Mouse (Mus musculus): Measurements from ENCODE around the gene Arhgap4. TPM values are rescaled to one million over a fixed set of nuclear protein-coding genes. Genes with fewer than 3 reads are reported as not detected.

Arhgap4 gene
- polyA plus RNA-seq, 1 experiment from 2014 or later: 2.1 TPM

DNA sequence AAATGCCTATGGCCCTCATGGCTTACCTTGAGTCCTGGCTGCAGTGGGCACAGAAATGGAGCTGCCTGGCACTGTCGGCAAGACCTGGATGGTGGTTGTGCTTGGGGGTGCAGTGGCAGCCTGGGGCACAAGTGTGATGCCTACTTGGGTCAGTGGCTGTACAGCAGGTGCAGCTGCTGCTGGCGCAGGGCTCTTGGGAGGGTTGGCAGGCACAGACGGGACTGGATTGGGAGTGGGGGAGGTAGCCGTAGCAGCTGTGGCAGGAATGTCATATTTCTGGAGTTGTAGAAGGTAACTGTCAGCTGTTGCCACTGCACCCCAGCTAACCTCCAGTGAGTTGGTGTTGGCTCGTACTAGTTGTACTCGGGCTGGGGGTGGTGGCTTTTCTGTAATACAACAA lies 33.3 kb upstream of the Arhgap4 start:
- H3K27ac ChIP-seq (ENCODE audit: low read depth, low read length): no peak overlapping the region
- ATAC-seq (ENCODE audit: low FRiP score) (no peak), DNase-seq (ENCODE audit: low spot score, missing footprints) (no peak)
- 96% methylated on average over 6 of the region's 6 CpGs for WGBS
- H3K4me1 ChIP-seq (ENCODE audit: control insufficient read depth, insufficient read depth, low read length): no peaks in the 10 kb centered on the region
- no peaks in the 10 kb centered on the region for H3K27me3 ChIP-seq (ENCODE audit: control insufficient read depth, insufficient read depth, low read length)
- no peak overlapping the region for H3K4me3 ChIP-seq (ENCODE audit: low read depth, low read length)
- H3K9ac ChIP-seq (ENCODE audit: low read length): no peak overlapping the region
- no peaks in the 10 kb centered on the region for H3K9me3 ChIP-seq (ENCODE audit: control insufficient read depth, low read length)
- H3K4me2 ChIP-seq: no peak overlapping the region
- H3K36me3 ChIP-seq (ENCODE audit: control insufficient read depth, insufficient read depth, low read length): peaks cover 13% of the 10 kb centered on the region

DNA sequence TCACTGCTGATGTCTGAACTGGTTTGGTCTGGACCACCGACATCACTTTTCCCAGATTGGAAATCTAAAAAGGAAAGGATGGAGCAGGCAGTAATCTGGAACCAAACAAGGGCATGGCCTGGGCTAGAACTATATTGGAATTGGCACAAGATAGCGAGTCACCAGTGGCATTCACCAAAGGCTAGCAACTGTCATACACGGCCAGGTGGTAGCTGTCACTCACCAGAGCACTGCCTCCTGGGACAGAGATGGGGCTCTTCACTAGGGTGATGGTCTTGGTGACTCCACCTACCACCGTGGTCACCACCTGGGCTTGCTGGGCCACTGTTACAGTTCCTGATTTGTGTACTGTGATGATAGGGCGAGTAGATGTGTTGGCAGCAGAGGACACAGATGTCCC lies 30.9 kb upstream of the Arhgap4 start:
- Histone ChIP-seq H3K4me2 (no peak overlapping the region), H3K4me3 (ENCODE audit: low read depth, low read length) (no peak overlapping the region), H3K36me3 (ENCODE audit: control insufficient read depth, insufficient read depth, low read length) (peaks cover 20% of the 10 kb centered on the region), H3K27me3 (ENCODE audit: control insufficient read depth, insufficient read depth, low read length) (no peaks in the 10 kb centered on the region), H3K4me1 (ENCODE audit: control insufficient read depth, insufficient read depth, low read length) (no peaks in the 10 kb centered on the region), H3K9me3 (ENCODE audit: control insufficient read depth, low read length) (no peaks in the 10 kb centered on the region), H3K9ac (ENCODE audit: low read length) (no peak overlapping the region), H3K27ac (ENCODE audit: low read depth, low read length) (no peak overlapping the region)
- DNase-seq (ENCODE audit: low spot score, missing footprints) (no peak), ATAC-seq (ENCODE audit: low FRiP score) (no peak)
- 88% methylated on average over 5 of the region's 5 CpGs for WGBS

DNA sequence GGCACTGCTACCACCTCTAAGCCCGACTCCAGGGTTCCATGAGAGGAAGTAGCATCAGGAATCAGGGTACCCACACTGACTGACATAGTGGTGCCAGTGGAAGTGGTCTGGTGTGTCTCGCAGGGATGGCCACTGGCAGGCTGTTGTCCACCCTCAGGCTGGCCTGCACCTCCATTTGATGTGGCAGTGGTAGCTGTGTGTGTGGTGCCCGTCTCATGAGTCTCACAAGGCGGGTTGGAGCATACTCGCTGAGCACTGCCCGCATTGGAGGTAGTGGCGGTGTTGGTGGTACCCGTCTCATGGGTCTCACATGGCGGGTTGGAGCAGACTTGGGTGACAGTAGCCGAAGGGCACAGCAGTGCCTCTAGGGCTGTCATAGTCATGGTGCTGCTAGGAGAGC lies 27.7 kb upstream of the Arhgap4 start:
- H3K27me3 ChIP-seq (ENCODE audit: control insufficient read depth, insufficient read depth, low read length): no peaks in the 10 kb centered on the region
- no peak overlapping the region for H3K4me2 ChIP-seq
- H3K27ac ChIP-seq (ENCODE audit: low read depth, low read length): no peak overlapping the region
- no peak overlapping the region for H3K9ac ChIP-seq (ENCODE audit: low read length)
- ATAC-seq (ENCODE audit: low FRiP score) (no peak), DNase-seq (ENCODE audit: low spot score, missing footprints) (no peak)
- H3K4me3 ChIP-seq (ENCODE audit: low read depth, low read length): no peak overlapping the region
- no peaks in the 10 kb centered on the region for H3K4me1 ChIP-seq (ENCODE audit: control insufficient read depth, insufficient read depth, low read length)
- H3K9me3 ChIP-seq (ENCODE audit: control insufficient read depth, low read length): no peaks in the 10 kb centered on the region
- 89% methylated on average over 10 of the region's 10 CpGs for WGBS
- H3K36me3 ChIP-seq (ENCODE audit: control insufficient read depth, insufficient read depth, low read length): peaks cover 26% of the 10 kb centered on the region

DNA sequence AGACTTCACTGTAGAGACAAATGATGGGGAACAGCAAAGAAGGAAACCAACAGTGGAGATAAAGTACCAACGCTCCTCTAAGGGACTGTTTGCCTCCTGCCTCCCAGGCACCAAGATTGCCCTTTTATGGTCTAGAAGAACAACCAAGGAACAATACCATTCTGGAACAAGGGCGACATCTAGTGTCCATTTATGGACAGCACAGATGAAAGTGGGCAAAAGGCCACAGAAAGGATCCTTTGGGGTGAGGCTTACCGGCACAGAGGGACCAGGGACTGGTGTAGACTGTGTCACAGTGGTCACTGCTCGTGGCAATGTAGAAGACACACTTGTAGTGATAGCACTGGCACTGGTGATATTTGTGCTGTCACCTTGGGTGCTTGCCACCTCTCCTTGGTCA lies 27.0 kb upstream of the Arhgap4 start:
- Histone ChIP-seq H3K9me3 (ENCODE audit: control insufficient read depth, low read length) (no peaks in the 10 kb centered on the region), H3K36me3 (ENCODE audit: control insufficient read depth, insufficient read depth, low read length) (peaks cover 26% of the 10 kb centered on the region), H3K9ac (ENCODE audit: low read length) (no peak overlapping the region), H3K4me1 (ENCODE audit: control insufficient read depth, insufficient read depth, low read length) (no peaks in the 10 kb centered on the region), H3K4me3 (ENCODE audit: low read depth, low read length) (no peak overlapping the region), H3K27ac (ENCODE audit: low read depth, low read length) (no peak overlapping the region), H3K4me2 (no peak overlapping the region), H3K27me3 (ENCODE audit: control insufficient read depth, insufficient read depth, low read length) (no peaks in the 10 kb centered on the region)
- peak; percentile 95 for DNase-seq (ENCODE audit: low spot score, missing footprints)
- peak; percentile 56 for ATAC-seq (ENCODE audit: low FRiP score)
- whole genome bisulfite sequencing: 33% methylated on average over 4 of the region's 4 CpGs

DNA sequence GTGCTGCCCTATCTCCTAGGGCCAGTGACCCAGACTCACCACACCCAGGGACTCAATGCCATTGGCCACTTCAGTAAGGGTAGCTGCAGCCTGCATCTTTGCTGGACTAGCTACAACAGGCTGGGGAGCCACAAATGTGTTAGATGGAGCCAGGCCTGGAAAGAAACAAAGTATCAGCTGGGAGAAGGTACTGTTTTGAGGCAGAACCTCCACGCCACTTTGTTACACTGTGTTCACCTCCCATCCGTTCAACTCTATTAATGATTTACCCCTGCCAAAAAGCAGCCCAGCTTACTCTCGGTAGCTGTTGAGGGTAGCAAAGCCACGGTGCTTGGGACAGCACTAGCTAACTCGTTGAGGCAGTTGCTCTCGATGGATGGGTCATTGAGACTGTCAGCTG lies 25.2 kb upstream of the Arhgap4 start:
- no peak overlapping the region for H3K4me3 ChIP-seq (ENCODE audit: low read depth, low read length)
- no peak for DNase-seq (ENCODE audit: low spot score, missing footprints)

DNA sequence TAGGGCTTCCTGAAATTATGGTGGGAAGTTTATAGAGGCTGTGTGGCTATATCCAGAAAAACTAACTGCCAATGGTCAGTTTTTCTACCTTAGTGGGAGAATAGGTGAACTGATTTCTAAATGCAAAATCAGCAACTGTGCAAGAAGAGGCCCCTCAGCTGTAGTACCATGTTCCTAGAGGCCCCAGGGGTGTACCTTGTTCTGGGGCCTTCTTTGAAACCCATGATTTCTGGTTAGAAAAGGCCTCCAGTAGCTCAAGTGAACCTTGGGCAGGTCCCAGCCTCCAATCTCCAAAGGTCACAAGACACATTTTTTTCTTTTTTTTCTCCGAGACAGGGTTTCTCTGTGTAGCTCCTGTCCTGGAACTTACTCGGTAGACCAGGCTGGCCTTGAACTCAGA lies 20.6 kb upstream of the Arhgap4 start:
- Histone ChIP-seq H3K9ac (ENCODE audit: low read length) (no peak overlapping the region), H3K4me1 (ENCODE audit: control insufficient read depth, insufficient read depth, low read length) (no peaks in the 10 kb centered on the region), H3K36me3 (ENCODE audit: control insufficient read depth, insufficient read depth, low read length) (peaks cover 8% of the 10 kb centered on the region), H3K4me2 (no peak overlapping the region), H3K9me3 (ENCODE audit: control insufficient read depth, low read length) (no peaks in the 10 kb centered on the region), H3K4me3 (ENCODE audit: low read depth, low read length) (no peak overlapping the region), H3K27ac (ENCODE audit: low read depth, low read length) (no peak overlapping the region), H3K27me3 (ENCODE audit: control insufficient read depth, insufficient read depth, low read length) (no peaks in the 10 kb centered on the region)
- ATAC-seq (ENCODE audit: low FRiP score) (no peak), DNase-seq (ENCODE audit: low spot score, missing footprints) (no peak)
- 92% methylated on average over 2 of the region's 2 CpGs for WGBS

More for the DNA sequence above, 25.2 kb upstream of the Arhgap4 start:
- Histone ChIP-seq H3K27ac (ENCODE audit: low read depth, low read length) (no peak overlapping the region), H3K9me3 (ENCODE audit: control insufficient read depth, low read length) (no peaks in the 10 kb centered on the region), H3K27me3 (ENCODE audit: control insufficient read depth, insufficient read depth, low read length) (no peaks in the 10 kb centered on the region), H3K36me3 (ENCODE audit: control insufficient read depth, insufficient read depth, low read length) (peaks cover 20% of the 10 kb centered on the region), H3K4me2 (no peak overlapping the region), H3K9ac (ENCODE audit: low read length) (no peak overlapping the region), H3K4me1 (ENCODE audit: control insufficient read depth, insufficient read depth, low read length) (no peaks in the 10 kb centered on the region)
- 88% methylated on average over 6 of the region's 6 CpGs for WGBS
- ATAC-seq (ENCODE audit: low FRiP score): no peak

DNA sequence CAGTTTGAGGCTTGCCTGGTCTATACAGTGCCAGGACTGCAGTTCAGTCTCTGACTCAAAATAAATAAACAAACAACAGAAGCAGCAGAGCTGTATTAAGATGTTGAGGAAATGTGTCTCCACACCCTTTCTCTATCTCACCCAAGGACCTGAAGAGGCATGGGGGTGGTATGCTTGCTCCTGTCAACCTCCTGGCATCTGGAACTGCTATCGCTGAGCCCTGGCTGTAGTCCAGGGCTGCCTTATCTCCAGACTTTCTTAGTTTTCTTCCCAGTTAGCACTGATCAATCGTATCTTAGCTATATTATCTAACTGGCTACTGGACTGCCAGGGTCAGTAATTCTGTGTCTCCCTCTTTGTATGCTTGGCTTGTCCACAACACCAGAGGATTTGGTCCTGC lies 20.2 kb upstream of the Arhgap4 start:
- Histone ChIP-seq H3K27ac (ENCODE audit: low read depth, low read length) (no peak overlapping the region), H3K4me3 (ENCODE audit: low read depth, low read length) (no peak overlapping the region), H3K4me1 (ENCODE audit: control insufficient read depth, insufficient read depth, low read length) (no peaks in the 10 kb centered on the region), H3K4me2 (no peak overlapping the region), H3K27me3 (ENCODE audit: control insufficient read depth, insufficient read depth, low read length) (no peaks in the 10 kb centered on the region), H3K9me3 (ENCODE audit: control insufficient read depth, low read length) (no peaks in the 10 kb centered on the region), H3K36me3 (ENCODE audit: control insufficient read depth, insufficient read depth, low read length) (peaks cover 8% of the 10 kb centered on the region), H3K9ac (ENCODE audit: low read length) (no peak overlapping the region)
- WGBS: 83% methylated on average over 2 of the region's 2 CpGs
- DNase-seq (ENCODE audit: low spot score, missing footprints): no peak
- no peak for ATAC-seq (ENCODE audit: low FRiP score)

DNA sequence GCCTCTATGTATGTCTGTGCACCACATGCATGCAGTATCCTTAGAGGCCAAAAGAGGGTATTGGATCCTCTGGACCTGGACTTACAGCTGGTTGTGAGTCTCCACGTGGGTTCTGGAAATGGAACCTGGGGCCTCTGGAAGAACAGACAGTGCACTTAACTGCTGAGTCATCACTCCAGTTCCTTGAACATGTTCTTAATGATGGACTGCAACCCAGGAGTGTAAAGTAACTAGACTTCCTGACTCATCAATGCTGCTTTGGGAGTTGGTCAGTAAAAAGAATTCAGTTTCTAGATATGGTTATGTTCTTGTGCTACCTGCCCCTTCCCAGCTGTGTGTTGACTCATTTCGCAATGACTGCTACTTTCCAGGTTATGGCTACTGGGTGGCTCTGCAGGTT lies 10.2 kb upstream of the Arhgap4 start:
- Histone ChIP-seq H3K36me3 (ENCODE audit: control insufficient read depth, insufficient read depth, low read length) (no peaks in the 10 kb centered on the region), H3K27ac (ENCODE audit: low read depth, low read length) (no peak overlapping the region), H3K27me3 (ENCODE audit: control insufficient read depth, insufficient read depth, low read length) (no peaks in the 10 kb centered on the region), H3K4me1 (ENCODE audit: control insufficient read depth, insufficient read depth, low read length) (no peaks in the 10 kb centered on the region), H3K4me2 (no peak overlapping the region), H3K4me3 (ENCODE audit: low read depth, low read length) (no peak overlapping the region), H3K9me3 (ENCODE audit: control insufficient read depth, low read length) (no peaks in the 10 kb centered on the region), H3K9ac (ENCODE audit: low read length) (no peak overlapping the region)
- no peak for ATAC-seq (ENCODE audit: low FRiP score)
- 81% methylated on average over 2 of the region's 2 CpGs for WGBS
- no peak for DNase-seq (ENCODE audit: low spot score, missing footprints)

DNA sequence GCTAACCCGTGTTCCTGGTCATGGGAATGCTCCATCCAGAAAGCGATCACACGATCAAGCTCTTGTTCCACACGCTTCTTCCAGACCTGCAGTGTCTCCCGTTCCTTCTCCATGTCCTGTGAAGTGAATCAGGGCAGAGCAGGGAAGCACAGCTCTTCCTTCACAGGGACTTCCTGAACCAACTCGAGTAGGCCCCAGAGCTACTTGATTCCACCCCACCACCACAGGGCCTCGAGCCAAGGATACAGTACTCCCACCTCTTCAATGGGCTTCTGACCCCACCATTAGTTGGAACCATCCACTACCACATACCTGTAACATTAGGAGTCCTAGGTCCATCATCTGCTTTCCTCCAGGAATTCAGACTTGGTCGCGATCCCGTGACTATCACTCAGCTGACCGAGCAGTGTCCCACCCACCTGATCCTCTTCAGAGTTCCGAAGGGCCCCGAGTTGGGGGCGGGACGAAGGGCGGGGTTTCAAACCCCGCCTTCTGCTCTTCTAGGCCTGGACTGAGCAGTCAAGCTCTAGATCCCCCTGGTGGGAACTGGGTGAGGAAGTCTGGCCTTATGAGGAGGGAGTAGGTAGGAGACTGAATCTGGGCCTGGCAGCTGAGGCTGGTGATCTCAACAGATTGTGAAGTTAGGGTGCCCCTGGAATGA lies 8.9 kb upstream of the Arhgap4 start, which contains the start of gene Renbp:
Gene Renbp, minus strand, starts transcription at position 449 of the 661 bp plus-strand sequence.
- Histone ChIP-seq H3K9me3 (ENCODE audit: control insufficient read depth, low read length) (no peaks in the 10 kb centered on the region), H3K4me1 (ENCODE audit: control insufficient read depth, insufficient read depth, low read length) (no peaks in the 10 kb centered on the region), H3K9ac (ENCODE audit: low read length) (no peak within 1 kb of the TSS), H3K36me3 (ENCODE audit: control insufficient read depth, insufficient read depth, low read length) (no peaks in the 10 kb centered on the region), H3K27ac (ENCODE audit: low read depth, low read length) (no peak within 1 kb of the TSS), H3K4me2 (no peak within 1 kb of the TSS), H3K27me3 (ENCODE audit: control insufficient read depth, insufficient read depth, low read length) (no peaks in the 10 kb centered on the region), H3K4me3 (ENCODE audit: low read depth, low read length) (no peak within 1 kb of the TSS)
- DNase-seq (ENCODE audit: low spot score, missing footprints) (no peak), ATAC-seq (ENCODE audit: low FRiP score) (peak; percentile 48; the same call in 1 of the 2 replicates)
- 41% methylated on average over 17 of the region's 17 CpGs for WGBS
